In the genomic region with DNA sequence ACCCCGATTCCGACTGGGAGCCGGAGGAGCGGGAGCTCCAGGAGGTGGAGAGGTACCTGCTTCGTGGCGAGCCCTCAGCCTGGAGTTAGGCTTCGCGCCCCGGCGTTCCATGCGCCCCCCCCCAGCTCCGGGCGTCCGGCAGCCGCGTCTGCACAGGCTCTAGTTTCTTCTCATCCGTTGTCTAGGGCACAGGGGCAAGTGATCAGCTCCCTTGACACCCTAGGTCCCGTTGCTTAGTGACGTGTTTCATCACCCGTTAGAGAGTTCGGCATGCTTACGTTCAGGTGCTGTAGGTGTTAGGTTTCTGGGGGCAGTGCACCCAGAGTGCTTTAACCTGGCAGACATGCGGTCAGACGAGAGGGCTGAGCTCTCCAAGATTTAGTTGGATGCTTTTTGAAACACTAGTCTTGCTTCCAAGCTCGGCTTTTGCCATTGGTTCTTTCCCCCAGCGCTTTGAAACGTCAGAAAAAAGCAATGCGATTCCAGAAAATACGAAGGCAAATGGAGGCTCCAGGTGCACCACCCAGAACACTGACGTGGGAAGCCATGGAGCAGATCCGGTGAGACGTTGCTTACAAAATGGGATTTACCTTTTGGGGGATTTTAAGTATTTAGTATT, we compare ENCODE assay signal across 8 mouse cellular contexts. TPM values are rescaled to one million over a fixed set of nuclear protein-coding genes. Genes with fewer than 3 reads are reported as not detected.
DNase-seq lines count a peak whose midpoint lies in the region; ATAC-seq lines count a peak whose summit lies in the region.

No protein-coding gene starts in this region.

- ATAC-seq in hindbrain, embryonic 16.5 days = peak; percentile 80
- ATAC-seq in megakaryocyte progenitor cell, adult 5-6 weeks (replicated peaks; ENCODE audit: poor library complexity) = peak; percentile 52

- H3K36me3 ChIP-seq in heart, embryonic 10.5 days = peaks cover 28% of the 10 kb centered on the region
- peaks cover 22% of the 10 kb centered on the region for H3K36me3 ChIP-seq in hindbrain, embryonic 16.5 days (ENCODE audit: control insufficient read depth, insufficient read depth, low read length)

- H3K9me3 ChIP-seq in heart, embryonic 10.5 days = no peaks in the 10 kb centered on the region
- H3K9me3 ChIP-seq in hindbrain, embryonic 16.5 days (ENCODE audit: control insufficient read depth, low read length) = no peaks in the 10 kb centered on the region

- H3K4me1 ChIP-seq in heart, embryonic 10.5 days = peaks cover 12% of the 10 kb centered on the region; the same call in 1 of the 2 replicates
- peaks cover 11% of the 10 kb centered on the region for H3K4me1 ChIP-seq in hindbrain, embryonic 16.5 days (ENCODE audit: control insufficient read depth, insufficient read depth, low read depth, low read length)

- peak overlapping the region; percentile 83 for H3K4me2 ChIP-seq in hindbrain, embryonic 16.5 days (ENCODE audit: low read length)

- H3K27ac ChIP-seq in heart, embryonic 10.5 days = peak overlapping the region; percentile 90
- H3K27ac ChIP-seq in hindbrain, embryonic 16.5 days (ENCODE audit: low read depth, low read length) = peak overlapping the region; percentile 84

- DNase-seq in heart, embryonic 10.5 days (ENCODE audit: low spot score) = peak; percentile 80
- no peak for DNase-seq in heart, adult 18-20 months
- peak; percentile 57 for DNase-seq in 416B (ENCODE audit: low read depth)
- peak; percentile 38 for DNase-seq in embryo, embryonic 10.5 days (ENCODE audit: low spot score)
- DNase-seq in cerebellum, adult 11 months = no peak
- DNase-seq in kidney, postnatal 14 days = no peak

- WGBS in heart, embryonic 10.5 days = under 1% methylated on average over 32 of the region's 32 CpGs
- WGBS in hindbrain, embryonic 16.5 days = 2% methylated on average over 32 of the region's 32 CpGs

- peak overlapping the region; percentile 81 for H3K4me3 ChIP-seq in heart, embryonic 10.5 days
- H3K4me3 ChIP-seq in hindbrain, embryonic 16.5 days (ENCODE audit: low read length) = peak overlapping the region; percentile 94

- H3K9ac ChIP-seq in hindbrain, embryonic 16.5 days (ENCODE audit: low read depth, low read length) = peak overlapping the region; percentile 87

- peaks cover 33% of the 10 kb centered on the region for H3K27me3 ChIP-seq in heart, embryonic 10.5 days (ENCODE audit: insufficient read depth, poor library complexity, severe bottlenecking)
- H3K27me3 ChIP-seq in hindbrain, embryonic 16.5 days (replicated peaks; ENCODE audit: control insufficient read depth, insufficient read depth, low read length) = peaks cover 14% of the 10 kb centered on the region

RNA-seq across cellular contexts. Expression of a gene that starts 0.5 kb away (rescaled TPM):
- 45.7 and 47.2 TPM in 2 replicates for polyA plus RNA-seq in heart, embryonic 10.5 days (2016; fragmentation: Nextera tagmentation; extraction: Ambion mirVana)
- 10 to 100 TPM; 26.1 to 30.2 TPM for total RNA-seq in heart, adult 18-20 months (2021)
- 71.6 and 75.9 TPM in 2 replicates for polyA plus RNA-seq in hindbrain, embryonic 16.5 days (2015; fragmentation: Nextera tagmentation; extraction: Ambion mirVana)
- 27.6 and 29.4 TPM in 2 replicates for total RNA-seq in megakaryocyte progenitor cell, adult 5-6 weeks (2015)
- total RNA-seq in megakaryocyte progenitor cell, adult 5-6 weeks (2017) = 24.6 and 25.9 TPM in 2 replicates

RNA-seq across cellular contexts. Expression of a gene that starts 8.0 kb away (rescaled TPM):
- polyA plus RNA-seq in heart, embryonic 10.5 days (2016; fragmentation: Nextera tagmentation; extraction: Ambion mirVana) = 14.5 and 15.3 TPM in 2 replicates
- total RNA-seq in heart, adult 18-20 months (2021) = 1 to 10 TPM; 7.2 to 9.0 TPM
- 23.7 and 30.3 TPM in 2 replicates for polyA plus RNA-seq in hindbrain, embryonic 16.5 days (2015; fragmentation: Nextera tagmentation; extraction: Ambion mirVana)
- total RNA-seq in megakaryocyte progenitor cell, adult 5-6 weeks (2015) = 29.0 and 39.9 TPM in 2 replicates
- 19.7 and 32.0 TPM in 2 replicates for total RNA-seq in megakaryocyte progenitor cell, adult 5-6 weeks (2017)

RNA-seq across cellular contexts. Expression of a gene that starts 15.3 kb away (rescaled TPM):
- 0.54 and 0.84 TPM in 2 replicates for polyA plus RNA-seq in heart, embryonic 10.5 days (2016; fragmentation: Nextera tagmentation; extraction: Ambion mirVana)
- under 1 TPM; 0.12 to 0.36 TPM for total RNA-seq in heart, adult 18-20 months (2021)
- polyA plus RNA-seq in hindbrain, embryonic 16.5 days (2015; fragmentation: Nextera tagmentation; extraction: Ambion mirVana) = 3.3 TPM in 2 replicates
- total RNA-seq in megakaryocyte progenitor cell, adult 5-6 weeks (2015) = 1.5 TPM in 1 of 2 replicates, not detected in the other
- total RNA-seq in megakaryocyte progenitor cell, adult 5-6 weeks (2017) = not detected in 2 replicates

RNA-seq across cellular contexts. Expression of a gene that starts 28.8 kb away (rescaled TPM):
- polyA plus RNA-seq in heart, embryonic 10.5 days (2016; fragmentation: Nextera tagmentation; extraction: Ambion mirVana) = 5.2 and 5.8 TPM in 2 replicates
- 1 to 10 TPM; 1.2 to 1.6 TPM for total RNA-seq in heart, adult 18-20 months (2021)
- 4.5 and 4.9 TPM in 2 replicates for polyA plus RNA-seq in hindbrain, embryonic 16.5 days (2015; fragmentation: Nextera tagmentation; extraction: Ambion mirVana)
- 7.1 TPM in 2 replicates for total RNA-seq in megakaryocyte progenitor cell, adult 5-6 weeks (2015)
- 2.0 and 2.4 TPM in 2 replicates for total RNA-seq in megakaryocyte progenitor cell, adult 5-6 weeks (2017)

RNA-seq across cellular contexts. Expression of a gene that starts 28.9 kb away (rescaled TPM):
- polyA plus RNA-seq in heart, embryonic 10.5 days (2016; fragmentation: Nextera tagmentation; extraction: Ambion mirVana) = 61.9 and 74.9 TPM in 2 replicates
- total RNA-seq in heart, adult 18-20 months (2021) = 10 to 100 TPM; 15.2 to 18.6 TPM
- polyA plus RNA-seq in hindbrain, embryonic 16.5 days (2015; fragmentation: Nextera tagmentation; extraction: Ambion mirVana) = 42.4 and 42.6 TPM in 2 replicates
- 65.0 and 67.2 TPM in 2 replicates for total RNA-seq in megakaryocyte progenitor cell, adult 5-6 weeks (2015)
- 32.7 and 43.8 TPM in 2 replicates for total RNA-seq in megakaryocyte progenitor cell, adult 5-6 weeks (2017)

Comparison
In these comparisons a context has a peak if more than half of its experiments do, and no peak if none do; other contexts are left out.
1. DNase-seq: peak in heart, embryonic 10.5 days (single experiment), 416B (single experiment) and embryo, embryonic 10.5 days (single experiment); none in heart, adult 18-20 months (0 of 2), cerebellum, adult 11 months (single experiment) and kidney, postnatal 14 days (single experiment).